Mouse (Mus musculus) testis, adult 2 months (tissue): ENCODE measurements around the gene Cdiptos.
A peak's percentile ranks its signal among the peaks of the same experiment; 100 is the strongest.

Experiments
- CTCF ChIP-seq: fragments of 200-500 bp; IDR thresholded peaks from 2 replicates; pipeline ENCODE4 v1.5.1; 2012; ENCODE audit warnings: low read depth, mild to moderate bottlenecking, inconsistent platforms, low read length, moderate library complexity; ENCODE audit not compliant: control insufficient read depth, insufficient read depth, insufficient replicate concordance
- POLR2A ChIP-seq: fragments of 200-500 bp; IDR thresholded peaks from 2 replicates; pipeline ENCODE4 v1.6.1; 2012; ENCODE audit warnings: low read depth, mild to moderate bottlenecking, inconsistent platforms, low read length, moderate library complexity; ENCODE audit not compliant: control insufficient read depth

GRCm38 (mm10) chr7:126986319-126986718 is 10.4 kb upstream of the Cdiptos start:
- TF ChIP-seq CTCF: peak; percentile 42; the same call in 1 of the 2 replicates
- TF ChIP-seq POLR2A: no peak
